Mouse (Mus musculus) bone marrow, adult 2 months (tissue): ENCODE results near the gene Trem3. TPM values are rescaled to one million over a fixed set of nuclear protein-coding genes. Genes with fewer than 3 reads are reported as not detected.

Experiments used
- H3K27ac ChIP-seq: fragments of 200-500 bp; 2 replicates; pipeline ENCODE4 v1.5.1; 2012; ENCODE audit warnings: low read depth, mild to moderate bottlenecking, control low read depth, inconsistent platforms, low read length; ENCODE audit not compliant: control insufficient read depth, poor library complexity, insufficient read depth
- H3K4me1 ChIP-seq: fragments of 200-500 bp; 2 replicates; pipeline ENCODE4 v1.6.1; 2011; ENCODE audit warnings: low read length; ENCODE audit not compliant: control insufficient read depth, insufficient read depth
- H3K4me3 ChIP-seq: fragments of 200-500 bp; replicated peaks from 2 replicates; pipeline ENCODE3; 2011; ENCODE audit warnings: mild to moderate bottlenecking, low read depth, low read length, control low read depth; ENCODE audit not compliant: control insufficient read depth
- CTCF ChIP-seq: fragments of 200-500 bp; IDR thresholded peaks from 2 replicates; pipeline ENCODE4 v1.5.1; 2011; ENCODE audit warnings: low read length, control low read depth; ENCODE audit not compliant: control insufficient read depth, insufficient read depth
- POLR2A ChIP-seq: fragments of 200-500 bp; IDR thresholded peaks from 2 replicates; pipeline ENCODE4 v1.6.1; 2011; ENCODE audit warnings: low read depth, mild to moderate bottlenecking, control low read depth, low read length, borderline replicate concordance; ENCODE audit not compliant: control insufficient read depth
- WGBS: fragments of 180-500 bp; shearing (Covaris S2); methylation state at CpG from one replicate; pipeline ENCODE4 v1.1.7; 2018; 5-methylcytosine and 5-hydroxymethylcytosine counted together
- polyA plus RNA-seq: library from polyadenylated mRNA; stranded (reverse); fragments of >200 nt; gene quantifications from 2 replicates; pipeline ENCODE4 v1.2.4, GENCODE M21; 2011; ENCODE audit warnings: low replicate concordance; ENCODE audit not compliant: missing spikeins, insufficient read depth, insufficient read length

The Trem3 gene
- polyA plus RNA-seq, 1 experiment: 53.5 TPM

GRCm38 (mm10) chr17:48272598-48272997 is 25.0 kb downstream of the Trem3 start:
- H3K4me1 ChIP-seq: peaks cover 6% of the 10 kb centered on the region
- 76% methylated on average over 4 of the region's 4 CpGs for WGBS

GRCm38 (mm10) chr17:48274098-48274497 is 26.5 kb downstream of the Trem3 start:
- TF ChIP-seq POLR2A: no peak
- no peak for TF ChIP-seq CTCF
- H3K27ac ChIP-seq: peak overlapping the region; percentile 51
- no peak overlapping the region for H3K4me3 ChIP-seq
- H3K4me1 ChIP-seq: peaks cover 6% of the 10 kb centered on the region
- 15% methylated on average over 4 of the region's 4 CpGs for WGBS

More at GRCm38 (mm10) chr17:48272598-48272997, 25.0 kb downstream of the Trem3 start:
- H3K4me3 ChIP-seq: no peak overlapping the region
- TF ChIP-seq POLR2A (no peak), CTCF (no peak)
- peak overlapping the region; percentile 49 for H3K27ac ChIP-seq

- no peak overlapping the region for H3K27ac ChIP-seq
- H3K4me3 ChIP-seq: no peak overlapping the region
- WGBS: 28% methylated on average over 6 of the region's 6 CpGs
- peaks cover 8% of the 10 kb centered on the region for H3K4me1 ChIP-seq
- peak; percentile 74 for TF ChIP-seq CTCF
- no peak for TF ChIP-seq POLR2A
These were observed 27.3 kb downstream of the Trem3 start for GRCm38 (mm10) chr17:48274885-48275284.

GRCm38 (mm10) chr17:48275736-48276135 is 28.2 kb downstream of the Trem3 start:
- Histone ChIP-seq H3K4me1 (peaks cover 7% of the 10 kb centered on the region), H3K4me3 (no peak overlapping the region), H3K27ac (no peak overlapping the region)
- TF ChIP-seq POLR2A (no peak), CTCF (no peak)
- 58% methylated on average over 7 of the region's 7 CpGs for WGBS

- TF ChIP-seq POLR2A (no peak), CTCF (no peak)
- no peak overlapping the region for H3K4me3 ChIP-seq
- H3K27ac ChIP-seq: no peak overlapping the region
- H3K4me1 ChIP-seq: peaks cover 8% of the 10 kb centered on the region
These were observed 30.8 kb downstream of the Trem3 start for GRCm38 (mm10) chr17:48278381-48278780.

- Histone ChIP-seq H3K4me3 (no peak overlapping the region), H3K27ac (no peak overlapping the region), H3K4me1 (peaks cover 5% of the 10 kb centered on the region)
- TF ChIP-seq CTCF (no peak), POLR2A (no peak)
- WGBS: 74% methylated on average over 4 of the region's 4 CpGs
These were observed 31.4 kb downstream of the Trem3 start for GRCm38 (mm10) chr17:48279002-48279401.

GRCm38 (mm10) chr17:48280943-48281738 is 33.6 kb downstream of the Trem3 start:
- no peak for TF ChIP-seq CTCF
- TF ChIP-seq POLR2A: no peak
- Histone ChIP-seq H3K27ac (no peak overlapping the region), H3K4me3 (peak overlapping the region; percentile 32)

GRCm38 (mm10) chr17:48281739-48282085 is 34.1 kb downstream of the Trem3 start:
- TF ChIP-seq CTCF (no peak), POLR2A (no peak)
- Histone ChIP-seq H3K4me3 (peak overlapping the region; percentile 32), H3K27ac (no peak overlapping the region), H3K4me1 (peaks cover 3% of the 10 kb centered on the region; the same call in 1 of the 2 replicates)
- 6% methylated on average over 3 of the region's 3 CpGs for WGBS

More at GRCm38 (mm10) chr17:48280943-48281738, 33.6 kb downstream of the Trem3 start:
- peaks cover 3% of the 10 kb centered on the region; the same call in 1 of the 2 replicates for H3K4me1 ChIP-seq
- WGBS: 25% methylated on average over 18 of the region's 18 CpGs

- Histone ChIP-seq H3K4me3 (no peak overlapping the region), H3K4me1 (peaks cover 1% of the 10 kb centered on the region; the same call in 1 of the 2 replicates), H3K27ac (no peak overlapping the region)
- WGBS: 41% methylated on average over 1 of the region's 1 CpGs
- TF ChIP-seq CTCF: peak; percentile 52
- no peak for TF ChIP-seq POLR2A
These were observed 39.2 kb downstream of the Trem3 start for GRCm38 (mm10) chr17:48286765-48287164.
